Mouse (Mus musculus) stomach, postnatal 0 days (tissue): ENCODE measurements at regions not wholly inside any gene's neighbourhood (a gene's known extent, or its start where the extent isn't known, plus 50 kb on each side); places are given as distances from the start of the nearest gene placed in this dataset.

Experiments
- ATAC-seq: fragments of 200-750 bp; cut with Nextera tagmentation; 2 replicates; pipeline ENCODE4 v1.8.0; 2017; ENCODE audit not compliant: low FRiP score, low TSS enrichment
- DNase-seq: peaks from one replicate; pipeline ENCODE4 v3.0.0-alpha.2; 2016; ENCODE audit warnings: low spot score
- H3K27ac ChIP-seq: fragments of 300-500 bp; sonication (generic); replicated peaks from 2 replicates; pipeline ENCODE4 v1.5.1; 2014; ENCODE audit warnings: mild to moderate bottlenecking, control low read depth
- H3K27me3 ChIP-seq: fragments of 300-500 bp; sonication (generic); 2 replicates; pipeline ENCODE4 v1.6.1; 2014; ENCODE audit warnings: low read length; ENCODE audit not compliant: control insufficient read depth, insufficient read depth
- H3K36me3 ChIP-seq: fragments of 300-500 bp; sonication (generic); 2 replicates; pipeline ENCODE4 v1.6.1; 2014; ENCODE audit warnings: low read length, mixed read lengths; ENCODE audit not compliant: control insufficient read depth, insufficient read depth
- H3K4me1 ChIP-seq: fragments of 300-500 bp; sonication (generic); replicated peaks from 2 replicates; pipeline ENCODE4 v1.6.1; 2014; ENCODE audit warnings: antibody characterized with exemption; ENCODE audit not compliant: control insufficient read depth, insufficient read depth
- H3K4me2 ChIP-seq: fragments of 300-500 bp; sonication (generic); replicated peaks from 2 replicates; pipeline ENCODE4 v1.6.1; 2014; ENCODE audit warnings: low read depth, mild to moderate bottlenecking, control low read depth, moderate library complexity
- H3K4me3 ChIP-seq: fragments of 300-500 bp; sonication (generic); 2 replicates; pipeline ENCODE4 v1.5.1; 2014; ENCODE audit warnings: low read depth, low read length, control low read depth
- H3K9ac ChIP-seq: fragments of 300-500 bp; sonication (generic); 2 replicates; pipeline ENCODE4 v1.6.1; 2014; ENCODE audit warnings: mild to moderate bottlenecking, low read length, control low read depth, mixed read lengths
- H3K9me3 ChIP-seq: fragments of 300-500 bp; sonication (generic); 2 replicates; pipeline ENCODE4 v1.6.1; 2016; ENCODE audit warnings: low read length; ENCODE audit not compliant: control insufficient read depth
- CTCF ChIP-seq: IDR thresholded peaks from 2 replicates; pipeline ENCODE4 v1.5.1; 2016; ENCODE audit warnings: antibody characterized with exemption, low read depth, mild to moderate bottlenecking, moderate library complexity
- EP300 ChIP-seq: optimal IDR thresholded peaks from 2 replicates; pipeline ENCODE3; 2016; ENCODE audit warnings: antibody characterized with exemption
- WGBS: fragments of 180-500 bp; shearing (Covaris S2); extraction: QIAGEN DNeasy Blood & Tissue Kit; methylation state at CpG from one replicate; pipeline ENCODE4 v1.1.7; 2014; 5-methylcytosine and 5-hydroxymethylcytosine counted together

- no peaks in the 10 kb centered on the region for H3K27me3 ChIP-seq
- WGBS = 88% methylated on average over 1 of the region's 1 CpGs
- no peak for ATAC-seq
Observed at GRCm38 (mm10) chr15:43926034-43926433, 3791.9 kb downstream of the 9330182O14Rik start.

DNA sequence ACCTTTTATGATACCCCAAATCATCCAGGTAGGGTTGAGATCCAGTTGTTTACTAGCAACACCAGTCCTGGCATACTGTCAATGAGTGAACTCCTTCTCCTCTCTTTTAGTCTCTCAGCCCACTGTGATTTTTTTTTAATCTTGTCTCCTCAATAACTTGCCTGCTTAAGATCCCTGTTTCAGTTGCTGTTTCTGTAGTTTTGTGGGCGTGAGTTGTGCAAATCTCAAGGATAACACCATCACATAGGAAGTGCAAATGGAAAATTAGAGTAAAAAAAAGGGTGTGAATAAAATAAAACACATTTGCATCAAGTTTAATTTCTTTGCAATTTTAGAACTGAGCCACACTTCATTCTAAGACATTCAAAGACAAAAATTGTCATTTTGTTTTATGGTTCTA is 3799.4 kb downstream of the 9330182O14Rik start:
- Histone ChIP-seq H3K4me3 (no peak overlapping the region), H3K27ac (no peak overlapping the region), H3K4me2 (no peak overlapping the region), H3K9ac (no peak overlapping the region), H3K9me3 (no peaks in the 10 kb centered on the region), H3K27me3 (no peaks in the 10 kb centered on the region), H3K4me1 (no peaks in the 10 kb centered on the region), H3K36me3 (no peaks in the 10 kb centered on the region)
- ATAC-seq (no peak), DNase-seq (no peak)
- TF ChIP-seq CTCF = no peak
- TF ChIP-seq EP300 = no peak
- 73% methylated on average over 1 of the region's 1 CpGs for WGBS

More at GRCm38 (mm10) chr15:43926034-43926433, 3791.9 kb downstream of the 9330182O14Rik start:
- no peaks in the 10 kb centered on the region for H3K9me3 ChIP-seq
- TF ChIP-seq EP300 (no peak), CTCF (no peak)
- no peak overlapping the region for H3K27ac ChIP-seq
- no peak overlapping the region for H3K4me3 ChIP-seq
- no peaks in the 10 kb centered on the region for H3K36me3 ChIP-seq
- no peak for DNase-seq
- H3K4me2 ChIP-seq = no peak overlapping the region
- H3K4me1 ChIP-seq = no peaks in the 10 kb centered on the region
- H3K9ac ChIP-seq = no peak overlapping the region

DNA sequence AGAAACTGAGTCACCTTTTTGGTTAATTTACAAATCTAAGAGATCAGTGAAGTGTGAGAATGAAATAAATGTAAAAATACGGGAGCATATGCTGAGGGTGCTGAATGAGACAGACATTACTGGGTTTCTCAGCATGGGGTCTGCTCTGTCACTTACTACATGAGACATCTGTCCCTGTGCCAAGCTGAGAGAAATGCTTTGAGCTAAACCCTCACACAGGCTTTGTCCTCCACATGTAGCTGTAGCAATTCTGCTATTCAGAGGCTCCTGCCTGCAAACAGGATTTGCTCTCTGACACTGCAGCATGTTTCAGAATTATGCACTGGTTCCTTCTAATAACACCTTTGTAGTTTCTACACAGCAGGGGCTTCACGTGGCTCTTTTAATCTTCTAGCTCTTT is 3806.3 kb downstream of the 9330182O14Rik start:
- Histone ChIP-seq H3K4me2 (no peak overlapping the region), H3K36me3 (no peaks in the 10 kb centered on the region), H3K9me3 (no peaks in the 10 kb centered on the region), H3K9ac (no peak overlapping the region), H3K4me1 (no peaks in the 10 kb centered on the region), H3K4me3 (no peak overlapping the region), H3K27ac (no peak overlapping the region), H3K27me3 (no peaks in the 10 kb centered on the region)
- 42% methylated on average over 2 of the region's 2 CpGs for WGBS
- no peak for DNase-seq
- no peak for TF ChIP-seq CTCF
- TF ChIP-seq EP300 = no peak
- no peak for ATAC-seq

- TF ChIP-seq CTCF (no peak), EP300 (no peak)
- H3K4me1 ChIP-seq = no peaks in the 10 kb centered on the region
- H3K4me3 ChIP-seq = no peak overlapping the region
- H3K9ac ChIP-seq = no peak overlapping the region
- H3K36me3 ChIP-seq = no peaks in the 10 kb centered on the region
- no peak for DNase-seq
- no peak overlapping the region for H3K27ac ChIP-seq
- H3K9me3 ChIP-seq = no peaks in the 10 kb centered on the region
- WGBS = 66% methylated on average over 4 of the region's 4 CpGs
- H3K27me3 ChIP-seq = no peaks in the 10 kb centered on the region
- no peak for ATAC-seq
- no peak overlapping the region for H3K4me2 ChIP-seq
Observed at GRCm38 (mm10) chr15:43940905-43941304, 3806.7 kb downstream of the 9330182O14Rik start.

DNA sequence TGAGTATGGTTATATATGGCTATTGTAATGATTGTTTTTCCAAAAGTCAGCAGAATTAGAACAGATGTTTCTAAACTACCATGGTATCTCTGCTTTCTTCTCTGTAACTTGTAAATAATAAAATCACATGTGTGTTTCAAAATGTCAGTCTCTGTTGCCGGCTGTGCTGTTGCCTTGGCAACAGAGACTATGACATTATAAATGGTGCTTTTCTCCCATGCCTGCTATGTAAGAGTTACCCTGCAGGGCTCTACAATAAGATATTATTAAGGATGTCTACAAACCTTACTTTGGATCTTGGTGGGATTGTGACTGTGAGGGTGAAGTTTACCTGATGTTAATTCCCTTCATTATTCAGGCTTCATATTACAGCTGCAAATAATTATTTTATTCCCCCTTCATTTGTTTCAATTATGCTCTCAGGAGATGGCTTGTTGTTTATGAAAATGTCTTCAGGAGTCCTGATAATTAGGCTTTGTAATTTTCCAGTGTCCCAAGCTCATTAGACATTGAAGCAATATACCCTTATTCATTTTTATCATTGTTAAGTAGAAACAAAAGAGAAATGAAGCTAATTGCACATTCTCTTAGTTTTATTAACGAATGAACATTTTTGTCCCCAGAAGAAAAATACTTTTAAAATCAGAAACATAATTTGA is 3808.0 kb downstream of the 9330182O14Rik start:
- H3K4me1 ChIP-seq = no peaks in the 10 kb centered on the region
- no peak overlapping the region for H3K4me3 ChIP-seq
- no peak overlapping the region for H3K4me2 ChIP-seq
- no peak for TF ChIP-seq CTCF
- TF ChIP-seq EP300 = no peak
- DNase-seq (no peak), ATAC-seq (no peak)
- H3K27me3 ChIP-seq = no peaks in the 10 kb centered on the region
- WGBS = 60% methylated on average over 2 of the region's 2 CpGs
- H3K9ac ChIP-seq = no peak overlapping the region
- no peaks in the 10 kb centered on the region for H3K36me3 ChIP-seq
- H3K9me3 ChIP-seq = no peaks in the 10 kb centered on the region
- no peak overlapping the region for H3K27ac ChIP-seq

- no peak for TF ChIP-seq CTCF
Observed at GRCm38 (mm10) chr15:43984991-43985390, 3850.8 kb downstream of the 9330182O14Rik start.

More at GRCm38 (mm10) chr15:43984991-43985390, 3850.8 kb downstream of the 9330182O14Rik start:
- Histone ChIP-seq H3K4me1 (no peaks in the 10 kb centered on the region), H3K9me3 (no peaks in the 10 kb centered on the region), H3K9ac (no peak overlapping the region), H3K27ac (no peak overlapping the region), H3K4me2 (no peak overlapping the region), H3K4me3 (no peak overlapping the region), H3K27me3 (no peaks in the 10 kb centered on the region), H3K36me3 (no peaks in the 10 kb centered on the region)
- ATAC-seq = no peak
- no peak for DNase-seq
